Mouse (Mus musculus) cerebellum, adult 2 months (tissue): ENCODE results near the gene Hnrnph1. TPM values are rescaled to one million over a fixed set of nuclear protein-coding genes. Genes with fewer than 3 reads are reported as not detected.
"Not testable (repeated sequence)": the region's sequence is repeated elsewhere in the genome, so short reads cannot be mapped to it uniquely, and the experiment has no call there.

Experiments used
- DNase-seq, 2 experiments: peaks; one replicate each; pipeline ENCODE4 v3.0.0; 2021
- H3K27ac ChIP-seq: fragments of 200-500 bp; 2 replicates; pipeline ENCODE4 v1.5.1; 2012; ENCODE audit warnings: low read length, control low read depth, inconsistent platforms; ENCODE audit not compliant: insufficient read depth
- H3K27me3 ChIP-seq: fragments of 200-500 bp; 2 replicates; pipeline ENCODE4 v1.6.1; 2012; ENCODE audit warnings: inconsistent platforms, mild to moderate bottlenecking, low read length, moderate library complexity; ENCODE audit not compliant: control insufficient read depth, insufficient read depth
- H3K4me1 ChIP-seq: fragments of 200-500 bp; 2 replicates; pipeline ENCODE4 v1.6.1; 2011; ENCODE audit warnings: low read length; ENCODE audit not compliant: control insufficient read depth, insufficient read depth
- H3K4me3 ChIP-seq: fragments of 200-500 bp; replicated peaks from 2 replicates; pipeline ENCODE3; 2011; ENCODE audit warnings: mild to moderate bottlenecking, low read depth, low read length, control low read depth; ENCODE audit not compliant: insufficient read depth
- CTCF ChIP-seq: fragments of 200-500 bp; IDR thresholded peaks from 2 replicates; pipeline ENCODE4 v1.5.1; 2011; ENCODE audit warnings: low read depth, mild to moderate bottlenecking, control low read depth, low read length, moderate library complexity, borderline replicate concordance; ENCODE audit not compliant: insufficient read depth
- POLR2A ChIP-seq: fragments of 200-500 bp; IDR thresholded peaks from 2 replicates; pipeline ENCODE4 v1.6.1; 2011; ENCODE audit warnings: low read length, control low read depth, borderline replicate concordance; ENCODE audit not compliant: insufficient read depth
- WGBS: fragments of 180-500 bp; shearing (Covaris S2); methylation state at CpG from one replicate; pipeline ENCODE4 v1.1.7; 2018; 5-methylcytosine and 5-hydroxymethylcytosine counted together
- polyA plus RNA-seq: library from polyadenylated mRNA; depleted of rRNA; stranded (reverse); fragments of >200 nt; gene quantifications from 2 replicates; pipeline ENCODE4 v1.2.3, GENCODE M21; 2012

Hnrnph1 gene
- polyA plus RNA-seq, 1 experiment = 264 TPM

DNA sequence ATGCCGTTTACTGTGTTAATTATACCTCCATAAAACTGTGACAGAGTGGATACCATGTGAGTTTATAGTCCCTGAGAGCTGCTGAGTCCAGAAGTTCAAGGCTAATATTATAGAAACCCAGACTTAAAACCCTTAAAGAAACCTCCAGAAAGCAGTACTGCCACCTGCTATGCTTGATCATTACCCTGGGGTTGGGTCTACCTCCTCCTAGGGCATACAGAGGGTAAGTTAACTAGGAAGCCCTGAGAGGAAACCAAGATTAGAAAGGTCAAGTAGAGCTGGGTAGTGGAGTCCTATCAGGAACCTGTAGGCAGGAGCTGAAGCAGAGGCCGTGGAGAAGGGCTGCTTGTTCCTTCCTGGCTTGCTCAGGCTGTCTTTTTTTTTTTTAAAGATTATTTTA is 24.6 kb upstream of the Hnrnph1 start:
- WGBS = 87% methylated on average over 2 of the region's 2 CpGs

DNA sequence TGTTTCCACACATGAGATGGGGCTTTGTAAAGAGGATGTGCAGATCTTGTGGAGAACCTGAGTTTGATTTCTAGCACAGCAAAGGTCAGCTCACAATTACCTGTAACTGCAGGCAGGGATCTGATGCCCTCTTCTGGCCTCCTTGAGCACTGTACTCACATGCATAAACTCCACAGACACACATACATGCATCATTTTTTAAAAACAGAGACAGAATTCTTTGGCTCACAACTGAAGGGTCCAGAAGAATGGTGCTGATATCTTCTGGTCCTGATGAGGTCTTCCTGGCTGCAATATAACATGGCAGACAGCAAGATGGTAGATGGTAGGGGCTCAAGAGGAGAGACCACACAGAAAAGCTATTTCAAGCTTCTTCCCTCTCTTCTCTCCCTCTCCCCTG is 22.6 kb upstream of the Hnrnph1 start, which contains the start of gene Cby3:
Cby3 (plus strand) TSS at position 301 of the 400 bp plus-strand sequence.
- no peak for DNase-seq
- Histone ChIP-seq H3K27me3 (no peaks in the 10 kb centered on the region), H3K4me3 (no peak within 1 kb of the TSS), H3K4me1 (no peaks in the 10 kb centered on the region), H3K27ac (no peak within 1 kb of the TSS)
- TF ChIP-seq CTCF (no peak), POLR2A (no peak)

More for the DNA sequence above, 24.6 kb upstream of the Hnrnph1 start:
- H3K4me3 ChIP-seq = no peak overlapping the region
- DNase-seq = no peak
- H3K4me1 ChIP-seq = no peaks in the 10 kb centered on the region
- H3K27ac ChIP-seq = no peak overlapping the region
- H3K27me3 ChIP-seq = no peaks in the 10 kb centered on the region
- TF ChIP-seq POLR2A (no peak), CTCF (no peak)

GRCm38 (mm10) chr11:50354851-50355250 is 21.9 kb upstream of the Hnrnph1 start:
- Histone ChIP-seq H3K27ac (no peak overlapping the region), H3K4me3 (no peak overlapping the region), H3K4me1 (no peaks in the 10 kb centered on the region), H3K27me3 (no peaks in the 10 kb centered on the region)
- TF ChIP-seq CTCF = no peak
- WGBS = 81% methylated on average over 3 of the region's 3 CpGs
- no peak for DNase-seq

- 78% methylated on average over 1 of the region's 1 CpGs for WGBS
- no peak for TF ChIP-seq POLR2A
- no peak for TF ChIP-seq CTCF
- no peak for DNase-seq
- H3K27ac ChIP-seq = no peak overlapping the region
- no peaks in the 10 kb centered on the region for H3K4me1 ChIP-seq
- no peak overlapping the region for H3K4me3 ChIP-seq
- no peaks in the 10 kb centered on the region for H3K27me3 ChIP-seq
These were observed 21.4 kb upstream of the Hnrnph1 start for GRCm38 (mm10) chr11:50355395-50355794.

GRCm38 (mm10) chr11:50358950-50359861 is 17.6 kb upstream of the Hnrnph1 start:
- no peaks in the 10 kb centered on the region for H3K27me3 ChIP-seq
- peak overlapping the region; percentile 8 for H3K27ac ChIP-seq
- under 1% methylated on average over 74 of the region's 74 CpGs for WGBS
- H3K4me1 ChIP-seq = no peaks in the 10 kb centered on the region
- peak overlapping the region; percentile 87 for H3K4me3 ChIP-seq
- TF ChIP-seq POLR2A = 0 out of 2 replicates have a peak, but pooled peaks have one; percentile 24
- TF ChIP-seq CTCF = no peak
- peak; percentile 61 to 73 for DNase-seq

- H3K4me3 ChIP-seq, H3K4me1 ChIP-seq, H3K27me3 ChIP-seq, H3K27ac ChIP-seq, DNase-seq: not testable (repeated sequence)
- WGBS = 78% methylated on average over 1 of the region's 1 CpGs
These were observed 15.5 kb upstream of the Hnrnph1 start for GRCm38 (mm10) chr11:50361282-50361681.

DNA sequence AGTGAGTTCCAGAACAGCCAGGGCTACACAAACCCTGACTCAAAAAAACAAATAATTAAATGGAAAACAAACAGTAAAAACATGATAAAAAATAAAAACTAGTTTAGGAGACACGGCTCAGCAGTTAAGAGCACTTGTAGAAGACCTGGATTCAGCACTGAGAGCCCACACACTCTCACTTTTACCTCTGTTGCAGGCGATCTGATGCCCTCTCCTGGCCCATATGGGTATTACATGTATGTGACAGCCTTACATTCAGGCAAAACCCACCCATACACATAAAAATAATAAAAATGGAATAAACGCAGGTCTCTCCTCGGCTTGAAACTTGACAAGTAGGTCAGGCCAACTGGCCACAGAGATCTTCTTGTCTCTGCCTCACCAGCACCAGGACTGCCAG is 12.2 kb upstream of the Hnrnph1 start:
- under 1% methylated on average over 4 of the region's 4 CpGs for WGBS
- no peaks in the 10 kb centered on the region for H3K27me3 ChIP-seq
- no peaks in the 10 kb centered on the region for H3K4me1 ChIP-seq
- no peak for TF ChIP-seq POLR2A
- peak; percentile 83 for TF ChIP-seq CTCF
- H3K4me3 ChIP-seq = no peak overlapping the region
- DNase-seq = peak; percentile 73 to 74
- H3K27ac ChIP-seq = no peak overlapping the region

DNA sequence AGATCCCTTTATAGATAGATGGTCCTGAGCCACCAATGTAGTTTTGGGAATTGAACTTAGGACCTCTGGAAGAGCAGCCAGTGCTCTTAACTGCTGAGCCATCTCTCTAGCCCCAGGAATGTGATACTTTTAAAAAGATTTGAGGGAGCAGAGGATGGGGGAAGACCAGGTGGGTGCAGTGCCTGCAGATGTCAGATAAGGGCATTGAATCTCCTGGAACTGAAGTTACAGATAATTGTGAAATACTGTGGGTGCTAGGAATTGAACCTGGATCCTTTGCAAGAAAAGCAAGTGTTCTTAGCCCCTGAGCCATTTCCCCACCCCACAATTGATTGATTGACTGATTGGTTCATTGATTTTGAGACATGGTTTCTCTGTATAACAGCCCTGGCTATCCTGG is 11.5 kb upstream of the Hnrnph1 start:
- TF ChIP-seq POLR2A (no peak), CTCF (no peak)

More for the DNA sequence above, 11.5 kb upstream of the Hnrnph1 start:
- H3K4me3 ChIP-seq = no peak overlapping the region
- H3K27me3 ChIP-seq = no peaks in the 10 kb centered on the region
- no peak for DNase-seq
- H3K27ac ChIP-seq = no peak overlapping the region
- H3K4me1 ChIP-seq = no peaks in the 10 kb centered on the region
